Mouse (Mus musculus) midbrain, embryonic 11.5 days (tissue): ENCODE results near the gene Ncapd3. TPM values are rescaled to one million over a fixed set of nuclear protein-coding genes. Genes with fewer than 3 reads are reported as not detected.

Experiments
- polyA plus RNA-seq: library from polyadenylated mRNA; unstranded; fragments of >200 nt; fragmentation: Nextera tagmentation; extraction: Ambion mirVana; gene quantifications from 2 replicates; pipeline ENCODE4 v1.2.1, GENCODE M21; 2014

Ncapd3 gene
- polyA plus RNA-seq, 1 experiment from 2014 or later: 39.8 TPM

Other genes with a start within 250 kb of the Ncapd3 start
- 4.5 and 5.2 TPM in 2 replicates for gene Glb1l2, start 223.7 kb upstream of the Ncapd3 start, polyA plus RNA-seq
- gene Glb1l3, start 169.3 kb upstream of the Ncapd3 start, polyA plus RNA-seq: not detected in 2 replicates
- not detected in 2 replicates for gene Gm1110, start 107.1 kb upstream of the Ncapd3 start, polyA plus RNA-seq
- gene Acad8, start 30.6 kb upstream of the Ncapd3 start, polyA plus RNA-seq: 36.0 and 40.4 TPM in 2 replicates
- gene Thyn1, start 30.5 kb upstream of the Ncapd3 start, polyA plus RNA-seq: 157 and 173 TPM in 2 replicates
- gene Vps26b, start 110 bp upstream of the Ncapd3 start, polyA plus RNA-seq: 53.1 and 56.7 TPM in 2 replicates
- 170 and 171 TPM in 2 replicates for gene Jam3, start 125.2 kb downstream of the Ncapd3 start, polyA plus RNA-seq